Mouse (Mus musculus) adrenal gland, postnatal 14 days (tissue): ENCODE results near the gene Prima1. TPM values are rescaled to one million over a fixed set of nuclear protein-coding genes. Genes with fewer than 3 reads are reported as not detected.

Source experiments
- DNase-seq: peaks from one replicate; pipeline ENCODE4 v3.0.0; 2021; ENCODE audit warnings: mixed read lengths
- total RNA-seq: library from RNA; stranded (reverse); gene quantifications from 2 replicates; pipeline ENCODE4 v1.2.3, GENCODE M21; 2021

Gene Prima1
- total RNA-seq, 1 experiment from 2014 or later = 2.3 TPM

DNA sequence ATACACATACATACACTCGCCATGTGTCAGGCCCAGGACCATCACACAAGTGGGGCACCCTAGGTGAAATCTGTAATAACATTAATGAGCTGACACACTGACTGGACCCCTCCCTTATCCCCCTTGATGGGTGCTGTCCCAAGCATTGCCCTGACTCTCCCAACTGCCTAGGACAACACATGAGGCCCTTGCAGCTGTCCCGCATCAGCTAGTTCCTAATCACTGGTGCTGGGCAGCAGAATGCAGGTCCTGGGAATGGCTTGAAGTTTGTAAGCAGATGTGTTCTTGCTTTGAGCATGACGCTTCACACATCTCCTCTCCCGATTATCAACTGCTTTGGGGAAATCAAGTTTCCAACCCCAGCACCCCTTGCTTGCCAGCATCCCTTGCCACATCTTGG, 15.8 kb downstream of the Prima1 start:
- DNase-seq = no peak

DNA sequence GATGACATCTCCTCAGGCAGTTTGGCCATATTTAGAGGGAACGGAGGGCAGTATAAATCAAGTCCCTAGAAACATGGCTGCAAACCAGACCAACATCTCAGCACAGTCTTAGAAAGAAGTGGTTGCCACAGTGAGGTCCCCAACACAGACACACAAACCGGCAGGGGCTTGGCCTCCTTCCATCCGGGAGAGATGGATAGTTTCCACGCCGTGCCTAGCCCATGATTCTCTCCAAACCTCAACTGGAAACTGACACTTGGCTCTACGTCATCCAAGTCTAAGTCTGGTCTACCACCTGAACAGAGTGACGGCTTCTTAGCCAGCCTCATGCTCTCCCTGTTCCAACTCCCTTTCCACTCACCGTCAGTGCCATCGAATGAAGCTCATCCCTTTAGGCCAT, 18.3 kb downstream of the Prima1 start:
- no peak for DNase-seq

DNA sequence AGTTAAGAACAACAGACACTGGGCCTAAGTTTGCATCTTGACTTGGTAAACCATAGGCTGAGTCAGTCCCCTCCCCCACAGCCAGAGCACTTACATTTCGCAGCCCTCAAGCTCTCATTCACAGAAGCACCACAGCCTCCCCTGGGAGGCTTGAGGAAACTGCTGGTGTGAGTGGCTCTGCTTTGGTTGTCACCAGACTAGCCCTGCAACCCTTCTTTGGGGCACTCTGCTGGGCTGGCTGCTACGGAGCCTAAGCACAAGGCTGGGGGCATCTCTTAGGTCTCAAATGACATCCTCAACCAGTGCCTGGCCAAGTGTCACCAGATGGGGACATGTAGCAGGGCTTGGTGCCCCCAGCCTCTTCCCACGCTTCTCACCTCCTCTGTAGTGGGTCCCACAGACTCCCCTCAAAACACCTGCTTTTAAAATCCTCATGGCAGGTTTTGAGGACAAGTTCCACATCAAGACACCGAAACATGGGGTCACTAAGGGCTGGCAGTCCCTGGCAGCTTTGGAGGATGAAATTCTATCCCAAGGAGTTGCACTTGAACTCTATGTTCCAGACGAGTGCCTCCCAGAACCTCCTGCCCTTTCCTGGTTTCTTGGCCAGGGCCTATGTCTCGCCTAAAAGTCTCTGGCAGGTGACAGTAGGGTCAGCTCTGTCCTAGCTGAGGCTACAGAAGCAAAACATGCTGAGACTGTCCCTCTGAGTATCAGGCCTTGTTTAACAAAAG, 25.9 kb downstream of the Prima1 start:
- no peak for DNase-seq

DNA sequence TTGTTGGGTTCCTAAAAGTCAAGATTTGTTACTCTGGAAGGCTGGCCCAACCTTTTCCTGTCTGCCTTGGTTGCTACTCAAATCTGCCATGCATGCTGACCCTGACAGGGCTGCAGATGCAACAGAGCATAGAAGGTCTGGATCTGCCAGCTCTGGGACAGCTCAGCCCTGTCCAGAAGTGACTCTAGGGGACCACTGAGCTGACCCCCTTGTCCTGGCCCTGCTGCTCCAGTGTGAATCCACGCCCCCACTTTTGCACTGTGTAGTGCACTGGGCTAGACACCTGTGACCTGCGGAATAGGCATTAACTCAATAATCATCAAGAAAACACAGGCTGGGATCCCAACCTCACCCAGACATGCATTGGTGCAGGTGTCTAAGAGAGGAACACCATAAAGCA, 27.2 kb downstream of the Prima1 start:
- no peak for DNase-seq

DNA sequence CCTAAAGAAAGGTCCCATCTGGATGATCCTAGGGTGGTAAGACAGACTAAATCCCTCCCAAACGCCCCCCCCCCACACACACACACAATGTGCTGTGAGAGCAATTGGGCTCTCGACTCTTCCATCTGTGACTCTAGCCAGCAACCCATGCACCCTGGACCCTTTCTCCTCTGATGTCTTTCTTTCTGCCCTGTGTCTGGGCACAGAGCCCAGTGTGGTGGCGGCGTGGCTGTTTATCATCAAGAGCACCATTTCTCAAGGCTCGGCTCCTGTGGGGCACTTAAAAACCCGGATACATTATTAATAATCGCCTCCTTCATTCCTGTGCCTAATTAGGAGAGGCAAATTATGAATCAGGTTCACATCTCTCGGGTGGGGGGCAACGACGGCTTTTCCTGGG, 27.7 kb downstream of the Prima1 start:
- DNase-seq = peak; percentile 79

DNA sequence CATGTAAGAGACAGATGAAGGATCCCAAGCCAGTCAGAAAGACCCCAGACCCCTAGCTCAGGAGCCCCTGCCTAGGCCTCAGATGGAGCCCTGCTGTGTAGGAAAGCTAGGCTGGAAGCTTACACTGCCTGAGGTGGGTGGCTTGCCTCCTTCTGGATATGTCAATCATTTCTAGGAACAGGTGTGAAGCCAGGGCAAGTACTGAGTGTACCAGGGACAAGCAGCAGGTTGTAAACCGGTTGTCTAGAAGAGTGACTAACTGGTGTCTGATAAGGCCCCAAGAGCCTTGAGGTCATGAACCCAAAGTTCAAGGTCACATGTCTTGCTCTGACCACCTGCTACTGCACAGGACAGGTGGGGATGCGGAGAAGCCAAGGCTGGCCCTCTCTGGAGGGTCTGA, 28.4 kb downstream of the Prima1 start:
- DNase-seq = no peak

DNA sequence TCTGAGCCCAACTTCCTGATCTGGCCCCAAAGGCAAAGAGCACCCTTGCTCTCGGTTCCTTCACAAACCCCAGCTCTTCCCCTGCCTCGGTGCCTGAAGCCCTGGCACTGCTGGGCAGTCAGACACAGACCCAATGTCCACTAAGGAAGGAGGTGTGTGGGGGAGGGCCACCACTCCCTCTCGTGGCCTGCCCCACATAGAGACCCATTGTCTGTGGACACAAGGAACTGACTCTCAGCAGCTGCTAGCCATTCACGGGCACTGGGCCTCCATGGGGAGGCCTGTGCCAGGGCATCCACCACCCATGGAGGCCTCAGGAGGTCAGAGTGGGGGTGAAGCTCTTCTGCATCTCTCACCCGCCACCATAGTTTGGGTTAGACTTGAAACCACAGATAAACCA, 30.9 kb downstream of the Prima1 start:
- no peak for DNase-seq

DNA sequence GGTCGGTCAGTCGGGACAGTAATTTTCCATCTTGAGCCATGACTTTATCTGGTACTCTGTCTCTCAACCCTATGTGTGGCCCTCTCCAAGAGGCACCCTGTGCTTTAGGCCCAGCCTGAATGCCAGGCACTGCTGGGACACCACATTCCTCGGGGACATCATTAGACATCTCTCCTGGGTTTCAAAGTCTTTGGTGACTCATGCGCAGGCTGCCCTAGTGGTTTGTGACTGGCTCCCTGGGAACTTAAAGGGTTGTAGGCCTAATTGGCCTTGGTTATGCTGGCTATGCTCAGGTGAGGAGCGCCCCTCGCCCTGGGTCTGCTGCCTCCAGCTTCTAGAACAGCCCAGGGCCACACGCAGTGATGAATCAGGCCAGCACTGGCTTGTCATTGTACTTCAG, 32.4 kb downstream of the Prima1 start:
- peak; percentile 22 for DNase-seq

DNA sequence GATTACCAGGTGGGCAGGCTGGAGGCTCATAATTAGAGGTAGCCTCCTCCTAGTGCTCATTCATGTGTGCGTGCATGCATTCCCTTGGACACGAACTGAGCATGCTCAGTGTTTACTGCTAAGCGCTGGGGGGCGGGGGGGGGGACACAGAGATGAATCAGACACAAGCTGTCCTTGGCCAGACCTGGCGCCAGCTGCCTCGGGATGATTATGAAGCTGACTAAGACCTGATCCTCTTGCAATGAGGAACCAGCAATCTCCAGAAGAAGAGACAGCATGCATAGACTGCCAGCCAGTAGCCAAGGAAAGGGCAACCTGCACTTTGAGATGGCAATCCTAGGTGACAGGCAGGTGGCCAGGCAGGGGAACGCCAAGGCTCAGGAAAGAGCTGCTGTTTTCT, 36.4 kb downstream of the Prima1 start:
- peak; percentile 79 for DNase-seq

DNA sequence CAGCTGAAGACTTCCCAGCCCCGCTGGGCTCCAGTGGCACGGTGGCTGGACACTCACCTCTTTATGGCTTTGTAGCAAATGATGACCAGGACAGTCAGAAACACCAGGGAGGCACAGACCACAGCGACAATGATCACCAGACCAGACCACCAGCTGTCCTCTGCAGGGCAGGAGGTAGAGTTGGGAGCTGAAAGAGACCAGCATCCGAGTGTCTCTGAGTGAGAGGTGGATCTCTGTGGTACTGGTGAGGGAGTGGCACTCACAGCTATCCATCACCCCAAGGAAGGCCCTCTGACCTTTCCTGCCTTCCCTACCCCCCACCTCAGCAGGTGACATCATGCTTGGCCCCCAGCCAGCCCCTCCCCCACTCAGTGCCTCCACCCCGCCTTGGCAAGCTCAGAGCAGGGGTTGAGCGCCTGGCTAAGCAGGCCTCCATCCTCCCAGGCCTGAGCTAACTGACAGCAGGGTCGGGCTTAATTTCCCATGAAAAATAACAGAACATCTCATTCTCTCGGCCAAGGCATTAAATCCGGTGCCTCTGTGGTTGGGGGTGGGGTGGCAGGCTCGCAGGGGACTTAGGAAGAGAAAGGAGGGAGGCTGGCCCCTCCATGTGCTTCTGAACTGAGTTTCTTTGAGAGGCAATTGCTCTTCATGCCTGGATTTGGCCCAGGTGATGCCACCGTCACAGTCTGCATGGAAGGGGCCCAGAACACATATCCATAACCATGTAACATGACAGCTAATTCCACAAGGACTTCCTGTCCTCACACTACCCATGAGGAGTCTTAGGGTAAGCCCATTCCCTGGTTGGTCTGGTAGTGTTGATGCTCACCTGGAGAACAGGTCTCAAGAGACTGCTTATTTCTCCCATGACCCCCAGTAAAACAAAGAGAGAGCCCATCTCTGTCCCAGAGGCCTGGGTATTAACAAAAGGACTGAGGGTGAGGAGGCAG, 39.1 kb downstream of the Prima1 start:
- peak; percentile 86 for DNase-seq

DNA sequence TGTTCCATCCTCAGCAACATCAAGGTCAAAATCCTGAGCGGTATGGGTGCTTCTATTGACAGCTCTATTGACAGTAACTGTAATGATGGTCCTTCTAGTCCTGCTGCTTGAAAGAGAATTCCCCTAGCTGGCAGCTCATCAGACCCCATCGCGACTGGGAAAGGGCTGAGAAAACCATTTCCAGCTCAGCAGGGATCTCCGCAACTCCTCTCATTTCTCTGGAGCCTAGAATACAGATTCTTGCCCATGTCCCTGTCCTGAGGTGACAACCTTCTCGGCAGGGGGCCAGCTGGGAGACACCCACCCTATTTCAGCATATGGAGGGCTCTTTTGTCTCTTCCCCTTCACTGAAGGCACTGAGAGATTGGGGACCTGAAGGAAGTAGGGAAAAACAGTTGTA, 49.0 kb downstream of the Prima1 start:
- no peak for DNase-seq

DNA sequence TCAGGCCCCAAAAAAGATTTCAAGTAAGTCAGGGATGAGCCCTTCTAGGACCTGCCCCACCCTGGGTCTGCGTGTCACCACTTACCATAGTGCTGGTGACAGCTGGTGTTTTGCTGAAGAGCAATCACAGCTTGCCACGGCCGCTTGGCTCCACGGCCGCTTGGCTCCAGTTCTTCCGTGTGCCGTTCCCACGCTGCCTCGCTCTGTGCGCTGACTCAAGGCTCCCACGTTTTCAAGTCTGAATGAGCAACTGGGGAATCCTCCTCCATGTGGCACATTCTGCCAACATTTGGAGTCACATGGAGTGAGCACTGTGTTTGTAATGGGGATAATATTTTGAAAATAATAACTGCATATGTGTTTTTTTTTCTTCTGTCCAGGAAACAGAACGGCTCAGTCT, 52.2 kb downstream of the Prima1 start:
- no peak for DNase-seq

DNA sequence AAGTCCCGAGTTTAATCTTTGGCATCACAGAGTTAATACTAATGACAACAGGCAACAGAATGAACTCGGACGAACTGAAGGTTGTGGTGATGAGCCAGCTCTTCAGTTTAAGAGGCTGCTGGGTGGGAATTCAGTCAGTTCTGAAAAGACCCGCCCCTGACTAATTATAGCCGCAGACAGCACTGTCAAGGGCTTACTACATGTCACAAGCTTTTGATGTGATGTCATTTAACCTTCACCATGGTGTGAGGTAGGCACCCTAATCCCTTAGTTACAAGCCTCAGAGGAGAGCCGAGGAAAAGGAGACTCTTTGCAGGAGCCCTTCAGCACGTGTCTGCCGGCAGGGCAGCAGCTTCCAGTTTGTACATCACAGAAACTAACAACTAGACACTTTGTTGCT, 53.7 kb downstream of the Prima1 start:
- DNase-seq = no peak

DNA sequence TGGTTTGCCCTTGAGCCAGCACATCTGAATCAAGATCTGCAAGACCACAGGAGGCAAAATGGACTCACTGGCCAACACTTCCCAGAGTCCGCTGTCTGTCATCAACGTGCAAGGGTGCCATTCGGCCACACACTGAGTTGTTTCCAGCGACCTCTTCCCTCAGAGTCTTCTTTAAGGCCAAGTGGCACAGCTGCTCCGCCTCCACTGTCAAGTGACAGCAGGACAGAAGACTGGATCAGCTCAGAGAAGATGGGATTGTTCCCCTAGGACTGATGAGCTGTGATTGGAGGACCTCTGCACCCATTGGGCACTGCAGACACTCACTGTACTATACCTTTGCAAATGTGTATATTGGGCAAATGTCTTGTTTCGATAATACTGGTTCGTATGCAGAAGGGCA, 54.9 kb downstream of the Prima1 start:
- DNase-seq = no peak

DNA sequence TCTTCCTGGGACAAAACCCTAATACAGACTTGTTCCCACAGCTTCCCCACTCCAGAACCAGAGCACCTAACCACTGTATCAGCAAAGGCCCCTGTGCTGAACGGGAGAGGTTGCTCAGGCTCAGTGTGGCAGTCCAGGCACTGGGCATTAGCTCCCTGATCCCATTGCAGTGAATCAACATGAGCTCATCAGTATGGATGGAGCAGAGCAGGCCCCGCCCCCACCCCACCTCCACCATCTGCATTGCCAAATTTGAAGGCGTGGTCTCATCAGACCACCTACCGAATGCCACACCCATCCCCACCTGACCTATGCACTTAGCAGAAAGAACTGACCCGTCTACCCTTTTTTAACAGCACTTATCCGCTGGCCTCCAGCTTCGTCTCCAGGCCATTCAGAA, 58.9 kb downstream of the Prima1 start:
- DNase-seq = no peak

DNA sequence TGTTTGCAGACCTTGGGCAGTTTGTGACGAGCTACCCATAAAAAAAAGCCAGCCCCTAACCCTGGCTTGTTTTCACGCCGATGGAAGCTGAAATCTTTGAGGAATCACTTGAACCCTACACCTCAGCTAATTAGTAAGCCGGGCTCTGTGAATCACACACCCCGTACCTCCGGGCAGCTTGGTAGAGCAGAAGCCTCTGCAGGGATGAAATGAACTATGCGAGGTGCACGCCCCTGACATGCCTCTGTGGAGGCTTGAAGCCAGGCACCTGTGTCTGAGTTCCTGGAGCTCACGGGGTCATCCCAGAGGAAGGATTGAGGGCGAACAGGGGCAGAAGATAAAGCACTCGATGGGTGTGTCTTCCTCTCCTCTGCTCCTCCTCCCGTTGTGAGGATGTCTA, 73.1 kb downstream of the Prima1 start:
- no peak for DNase-seq

DNA sequence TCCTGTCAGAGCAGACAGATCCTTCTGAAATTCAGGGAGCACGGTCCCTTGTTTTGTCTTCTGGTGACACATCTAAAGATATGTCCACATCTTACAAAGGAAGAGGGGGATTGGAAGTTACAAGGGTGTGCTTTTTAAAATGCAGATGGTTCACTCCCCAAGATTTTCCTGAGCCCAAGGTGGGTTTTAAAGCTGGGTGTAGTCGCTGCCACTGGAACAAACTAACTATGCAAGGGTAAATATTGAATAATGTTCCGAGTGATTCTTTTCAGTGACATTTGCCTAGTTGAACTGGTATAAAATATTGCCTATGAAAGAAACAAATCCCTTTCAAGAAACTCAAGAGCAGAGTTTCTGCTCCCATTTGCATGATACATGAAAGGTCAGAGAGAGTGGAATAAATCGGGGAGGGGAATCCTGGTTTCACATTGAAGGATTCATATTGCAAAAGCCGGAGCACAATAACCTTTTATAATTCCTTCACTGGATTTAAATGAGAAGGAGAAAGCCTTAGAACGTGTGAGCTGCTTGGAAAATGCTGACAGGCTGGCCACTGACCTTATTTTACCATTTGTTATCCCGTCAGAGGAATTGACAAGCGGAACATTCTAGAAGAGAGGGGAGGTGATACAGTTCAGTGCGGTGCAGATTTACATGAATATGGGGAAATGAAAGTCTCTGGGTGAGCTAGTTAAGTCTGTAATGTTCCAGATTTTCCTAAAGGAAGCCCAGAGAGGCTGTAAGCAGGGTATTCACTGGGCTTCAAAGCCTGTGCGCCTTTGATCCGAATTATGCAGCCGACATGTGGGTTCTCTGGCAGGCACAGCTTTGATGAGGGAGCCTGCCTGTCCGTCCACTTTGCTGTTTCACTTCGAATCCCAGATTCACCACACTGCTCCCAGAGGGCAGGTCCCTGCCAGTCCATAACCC, 77.6 kb downstream of the Prima1 start:
- DNase-seq = no peak

DNA sequence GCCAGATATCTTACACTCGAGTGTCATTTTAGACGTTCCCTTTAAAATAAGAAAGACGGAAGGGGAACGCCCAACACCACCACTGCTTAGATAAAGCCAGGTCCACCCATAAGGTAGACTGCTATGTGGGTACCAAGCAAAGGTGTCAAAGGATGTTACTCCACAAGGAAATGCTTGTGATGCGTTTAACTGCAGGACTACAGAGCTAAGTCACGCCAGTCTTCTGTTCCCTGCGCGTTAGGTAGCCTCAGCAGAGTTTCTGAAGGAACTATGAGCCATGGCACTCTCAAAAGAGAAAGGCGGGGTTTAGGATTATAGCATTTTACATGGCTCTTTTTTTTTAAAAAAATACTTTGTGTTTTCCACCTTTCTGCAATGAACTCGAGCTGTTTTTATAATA, 78.4 kb downstream of the Prima1 start:
- no peak for DNase-seq

DNA sequence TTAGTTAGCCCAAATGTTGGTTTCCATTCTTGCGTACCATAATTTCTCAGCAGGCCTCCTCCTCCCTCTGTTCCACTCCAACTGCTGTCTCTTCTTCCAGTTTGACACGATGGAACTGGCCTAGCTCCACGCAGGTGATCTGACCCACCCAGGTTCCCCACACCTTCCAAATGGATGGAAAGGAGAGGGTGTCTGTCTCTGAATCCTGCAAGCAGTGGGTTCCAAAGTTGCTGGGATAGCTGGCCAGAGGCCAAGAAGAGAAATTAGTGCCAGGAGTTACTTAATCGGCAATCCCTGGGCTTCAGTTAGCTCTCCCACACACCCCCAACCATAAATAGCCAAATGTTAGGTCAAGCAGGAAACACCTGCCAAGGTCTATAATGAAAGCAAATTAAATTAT, 81.2 kb downstream of the Prima1 start:
- no peak for DNase-seq

DNA sequence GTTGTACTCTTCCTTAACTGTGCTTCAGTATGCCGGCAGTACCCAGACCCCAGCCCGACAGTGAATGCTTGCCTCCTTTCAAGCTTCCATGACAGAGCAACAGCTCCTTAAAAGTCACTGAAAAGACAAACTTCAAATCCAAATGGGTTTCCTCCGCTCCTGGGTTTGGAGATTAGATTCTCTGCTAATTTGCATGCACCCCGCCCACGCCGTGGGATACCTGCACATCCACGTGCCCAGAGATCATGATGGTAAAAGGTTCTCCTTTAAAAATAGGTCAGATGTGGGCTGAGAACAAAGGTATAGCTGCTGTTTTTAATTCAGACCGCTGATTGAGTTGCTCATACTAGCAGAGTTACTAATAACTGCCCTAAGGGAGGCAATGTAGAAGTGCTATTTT, 82.9 kb downstream of the Prima1 start:
- no peak for DNase-seq

DNA sequence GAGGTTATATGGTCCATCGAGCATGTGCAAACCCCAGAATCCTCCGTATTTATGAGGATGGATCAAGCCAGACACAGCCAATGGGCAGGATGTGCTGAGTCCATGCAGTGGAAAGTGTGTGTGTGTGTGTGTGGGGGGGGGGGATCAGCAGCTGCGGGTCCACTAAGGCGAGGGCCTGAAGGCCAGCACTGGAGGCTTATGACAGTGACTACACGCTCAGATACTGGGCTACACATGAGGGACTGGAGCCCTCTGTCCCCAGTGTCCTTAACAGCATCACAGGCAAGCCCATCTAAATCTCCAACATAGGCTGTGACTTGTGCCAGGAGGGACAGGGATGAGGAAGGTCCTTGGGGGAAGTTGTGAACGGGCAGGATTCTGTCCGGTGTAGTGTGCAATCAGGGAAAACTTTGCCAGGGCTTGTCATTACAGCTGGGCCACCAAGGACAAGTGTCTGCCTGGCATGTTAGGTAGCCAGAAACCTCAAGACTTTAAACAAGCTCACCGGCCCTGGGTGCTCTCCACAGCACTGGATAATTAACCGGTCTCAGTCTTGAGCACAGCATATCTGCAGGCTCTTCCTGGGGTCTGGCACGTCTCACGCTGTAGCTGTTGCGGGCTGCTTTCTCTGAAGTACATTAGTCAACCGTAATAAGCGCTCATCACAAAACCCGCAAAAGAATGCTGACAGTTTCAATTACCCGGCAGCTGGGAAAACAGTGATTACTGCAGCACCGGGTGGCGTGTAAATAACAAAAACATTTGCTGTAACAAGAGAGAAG, 84.6 kb downstream of the Prima1 start:
- DNase-seq = no peak

DNA sequence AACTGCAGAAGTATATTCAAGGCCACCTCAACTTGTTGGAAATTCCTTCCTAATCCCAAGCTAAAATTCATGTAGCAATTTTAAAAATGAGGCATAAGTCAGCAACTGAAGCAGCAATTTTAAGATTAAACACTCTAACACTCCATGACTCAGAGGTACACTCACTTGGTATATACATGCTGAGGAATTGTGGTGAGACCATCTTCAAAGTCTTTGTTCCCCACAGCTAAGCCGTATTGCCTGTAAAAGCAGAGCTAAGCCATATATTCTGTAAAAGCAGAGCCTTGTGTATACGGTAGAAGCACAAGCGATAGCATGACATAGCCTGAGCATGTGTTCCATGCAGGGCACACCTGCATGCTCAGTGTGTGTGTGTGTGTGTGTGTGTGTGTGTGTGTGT, 86.5 kb downstream of the Prima1 start:
- DNase-seq = no peak
